Mouse (Mus musculus): ENCODE data around the gene Ear1.
"Not testable (repeated sequence)": the region's sequence is repeated elsewhere in the genome, so short reads cannot be mapped to it uniquely, and the experiment has no call there.

DNA sequence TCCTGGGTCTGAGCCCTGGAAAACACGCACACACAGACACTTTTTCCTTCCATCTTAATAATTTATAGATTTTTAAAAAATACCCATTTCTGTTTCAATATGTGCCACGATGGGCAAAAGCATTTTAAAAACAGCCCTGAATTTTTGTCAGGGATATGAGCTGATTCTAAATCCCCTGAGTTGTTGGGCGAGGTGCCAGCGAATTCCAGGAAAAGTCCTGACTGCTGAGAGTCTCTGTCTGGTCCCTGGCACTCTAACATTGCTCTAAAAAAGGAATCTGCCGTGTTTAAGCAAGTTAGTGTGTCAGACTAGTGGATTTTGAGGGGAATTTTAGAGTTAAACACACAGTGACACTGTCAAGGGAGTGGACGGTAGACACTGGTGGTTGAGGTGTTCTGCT lies 15.9 kb downstream of the Ear1 start:
- not testable (repeated sequence) for TF ChIP-seq POLR2A, CTCF (IDR thresholded peaks at IDR 0.05; ENCODE audit: insufficient read depth, low read depth, low read length)
